Mouse (Mus musculus): ENCODE data around the gene 9330161L09Rik. TPM values are rescaled to one million over a fixed set of nuclear protein-coding genes. Genes with fewer than 3 reads are reported as not detected.

9330161L09Rik gene
- total RNA-seq, 1 experiment = 2.1 TPM

DNA sequence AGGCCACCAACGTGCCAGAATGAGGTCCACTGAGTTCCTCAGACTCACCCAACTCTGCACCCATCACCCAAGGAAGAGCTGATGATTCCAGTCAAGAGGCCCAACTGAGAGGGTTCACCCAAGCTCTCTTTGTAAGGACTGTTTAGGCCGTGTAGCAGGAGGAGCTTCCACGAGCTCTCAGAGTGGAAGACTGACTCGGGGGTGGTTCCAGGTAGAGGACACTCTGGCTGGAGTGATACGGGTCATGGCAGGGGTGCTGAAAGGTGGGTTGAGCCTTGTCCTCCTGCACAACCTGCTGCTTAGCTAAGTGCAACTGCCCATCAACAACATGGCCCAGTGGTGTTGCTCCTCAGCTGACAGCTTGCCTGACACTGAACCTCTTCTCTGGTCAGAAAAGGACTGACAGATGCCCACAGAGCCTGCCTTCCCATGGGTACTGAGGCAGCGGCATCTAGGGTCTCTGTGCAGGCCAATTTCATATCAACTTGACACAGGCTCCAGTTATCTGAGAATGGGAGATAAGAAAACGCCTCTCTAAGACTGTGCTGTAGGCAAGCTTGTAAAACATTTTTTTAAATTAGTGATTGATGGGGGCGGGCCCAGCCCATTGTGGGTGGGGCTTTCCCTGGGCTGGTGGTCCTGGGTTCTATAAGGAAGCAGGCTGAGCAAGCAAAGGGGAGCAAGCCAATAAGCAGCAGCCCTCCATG, 33.9 kb downstream of the 9330161L09Rik start:
- no peaks in the 10 kb centered on the region for H3K36me3 ChIP-seq (ENCODE audit: control insufficient read depth, insufficient read depth, low read length, poor library complexity, severe bottlenecking)
- H3K4me3 ChIP-seq (ENCODE audit: insufficient read depth in 1 of 2, low read depth in 1 of 2, low read length in 2 of 2, poor library complexity in 1 of 2, severe bottlenecking in 1 of 2) = no peak overlapping the region
- in situ Hi-C loops (cut with MboI; ENCODE audit: low sequenced_read_pairs in 2 of 2, unreplicated experiment in 2 of 2) = no loop called here
- H3K4me1 ChIP-seq (ENCODE audit: control insufficient read depth in 2 of 2, insufficient read depth in 2 of 2, low read length in 2 of 2, poor library complexity in 1 of 2) = no peaks in the 10 kb centered on the region
- H3K9ac ChIP-seq (ENCODE audit: insufficient read depth, low read depth, low read length, poor library complexity, severe bottlenecking) = no peak overlapping the region
- DNase-seq (ENCODE audit: low read depth, low spot score) = no peak
- no peaks in the 10 kb centered on the region for H3K9me3 ChIP-seq (ENCODE audit: control insufficient read depth, insufficient read depth, low read depth, low read length)
- no peak overlapping the region for H3K27ac ChIP-seq (ENCODE audit: insufficient read depth, low read depth, low read length, poor library complexity, severe bottlenecking)
- TF ChIP-seq MAFK (IDR thresholded peaks at IDR 0.05; ENCODE audit: insufficient read depth, low read depth, low read length) = no peak
- no peak for TF ChIP-seq CHD2 (IDR thresholded peaks at IDR 0.05; ENCODE audit: low read depth, low read length)
- TF ChIP-seq ZC3H11A (IDR thresholded peaks at IDR 0.05; ENCODE audit: borderline replicate concordance, low read depth, low read length) = no peak
- TF ChIP-seq ZNF384 (IDR thresholded peaks at IDR 0.05; ENCODE audit: low read depth, low read length) = no peak
- no peak for TF ChIP-seq HCFC1 (IDR thresholded peaks at IDR 0.05; ENCODE audit: borderline replicate concordance, insufficient read depth, low read length)

DNA sequence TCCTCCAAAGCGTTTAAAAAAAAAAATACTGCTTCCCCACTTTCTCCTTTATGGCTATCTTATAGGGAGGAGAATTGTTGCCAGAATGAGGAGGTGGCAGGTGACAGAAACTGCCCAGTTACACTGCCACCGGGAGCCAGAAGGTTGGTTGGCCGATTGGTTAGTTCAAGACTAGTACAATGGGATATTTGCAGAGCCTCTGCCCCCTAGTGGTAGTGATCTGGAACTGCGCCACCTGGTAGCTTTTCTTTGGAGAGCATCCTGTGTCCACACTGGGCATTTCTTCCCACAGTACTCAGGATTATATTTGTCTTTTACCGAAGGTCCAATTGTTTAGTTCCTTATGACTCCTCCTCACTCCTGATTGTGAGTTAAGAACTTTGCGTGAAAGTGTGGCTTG, 35.9 kb downstream of the 9330161L09Rik start:
- Histone ChIP-seq H3K4me3 (ENCODE audit: insufficient read depth in 1 of 2, low read depth in 1 of 2, low read length in 2 of 2, poor library complexity in 1 of 2, severe bottlenecking in 1 of 2) (no peak overlapping the region), H3K9me3 (ENCODE audit: control insufficient read depth, insufficient read depth, low read depth, low read length) (no peaks in the 10 kb centered on the region), H3K27ac (ENCODE audit: insufficient read depth, low read depth, low read length, poor library complexity, severe bottlenecking) (no peak overlapping the region), H3K9ac (ENCODE audit: insufficient read depth, low read depth, low read length, poor library complexity, severe bottlenecking) (no peak overlapping the region), H3K36me3 (ENCODE audit: control insufficient read depth, insufficient read depth, low read length, poor library complexity, severe bottlenecking) (no peaks in the 10 kb centered on the region), H3K4me1 (ENCODE audit: control insufficient read depth in 2 of 2, insufficient read depth in 2 of 2, low read length in 2 of 2, poor library complexity in 1 of 2) (no peaks in the 10 kb centered on the region)
- peak; percentile 58 for DNase-seq (ENCODE audit: low read depth, low spot score)
- TF ChIP-seq HCFC1 (IDR thresholded peaks at IDR 0.05; ENCODE audit: borderline replicate concordance, insufficient read depth, low read length) = no peak
- no peak for TF ChIP-seq ZC3H11A (IDR thresholded peaks at IDR 0.05; ENCODE audit: borderline replicate concordance, low read depth, low read length)
- no peak for TF ChIP-seq ZNF384 (IDR thresholded peaks at IDR 0.05; ENCODE audit: low read depth, low read length)
- no peak for TF ChIP-seq CHD2 (IDR thresholded peaks at IDR 0.05; ENCODE audit: low read depth, low read length)
- no peak for TF ChIP-seq MAFK (IDR thresholded peaks at IDR 0.05; ENCODE audit: insufficient read depth, low read depth, low read length)
- in situ Hi-C loops (cut with MboI; ENCODE audit: low sequenced_read_pairs in 2 of 2, unreplicated experiment in 2 of 2) = no loop called here

DNA sequence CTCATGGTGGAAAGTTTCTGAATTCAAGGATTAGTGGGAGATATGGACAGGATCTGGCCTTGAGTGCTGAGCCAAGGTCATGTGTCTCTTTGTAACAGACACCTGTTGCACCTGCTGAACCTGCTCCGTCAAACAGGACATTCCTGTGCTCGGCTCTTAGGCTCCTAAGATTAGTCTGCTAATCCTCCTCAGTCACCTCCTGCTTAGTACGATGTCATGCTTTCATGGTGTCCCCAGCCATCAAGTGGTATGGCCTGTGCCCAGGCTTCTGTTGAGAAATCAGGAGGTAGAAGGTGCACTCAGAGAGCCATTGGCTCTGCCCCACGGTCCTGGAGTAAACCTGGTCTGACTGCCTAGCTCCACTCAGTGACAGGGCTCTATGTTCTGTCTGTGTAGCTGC, 36.8 kb downstream of the 9330161L09Rik start:
- Histone ChIP-seq H3K27ac (ENCODE audit: insufficient read depth, low read depth, low read length, poor library complexity, severe bottlenecking) (no peak overlapping the region), H3K9ac (ENCODE audit: insufficient read depth, low read depth, low read length, poor library complexity, severe bottlenecking) (no peak overlapping the region), H3K9me3 (ENCODE audit: control insufficient read depth, insufficient read depth, low read depth, low read length) (no peaks in the 10 kb centered on the region), H3K4me1 (ENCODE audit: control insufficient read depth in 2 of 2, insufficient read depth in 2 of 2, low read length in 2 of 2, poor library complexity in 1 of 2) (no peaks in the 10 kb centered on the region), H3K4me3 (ENCODE audit: insufficient read depth in 1 of 2, low read depth in 1 of 2, low read length in 2 of 2, poor library complexity in 1 of 2, severe bottlenecking in 1 of 2) (no peak overlapping the region), H3K36me3 (ENCODE audit: control insufficient read depth, insufficient read depth, low read length, poor library complexity, severe bottlenecking) (no peaks in the 10 kb centered on the region)
- TF ChIP-seq MAFK (IDR thresholded peaks at IDR 0.05; ENCODE audit: insufficient read depth, low read depth, low read length) = no peak
- no peak for TF ChIP-seq ZC3H11A (IDR thresholded peaks at IDR 0.05; ENCODE audit: borderline replicate concordance, low read depth, low read length)
- TF ChIP-seq HCFC1 (IDR thresholded peaks at IDR 0.05; ENCODE audit: borderline replicate concordance, insufficient read depth, low read length) = no peak
- TF ChIP-seq CHD2 (IDR thresholded peaks at IDR 0.05; ENCODE audit: low read depth, low read length) = no peak
- TF ChIP-seq ZNF384 (IDR thresholded peaks at IDR 0.05; ENCODE audit: low read depth, low read length) = no peak
- in situ Hi-C loops (cut with MboI; ENCODE audit: low sequenced_read_pairs in 2 of 2, unreplicated experiment in 2 of 2) = no loop called here
- DNase-seq (ENCODE audit: low read depth, low spot score) = no peak

DNA sequence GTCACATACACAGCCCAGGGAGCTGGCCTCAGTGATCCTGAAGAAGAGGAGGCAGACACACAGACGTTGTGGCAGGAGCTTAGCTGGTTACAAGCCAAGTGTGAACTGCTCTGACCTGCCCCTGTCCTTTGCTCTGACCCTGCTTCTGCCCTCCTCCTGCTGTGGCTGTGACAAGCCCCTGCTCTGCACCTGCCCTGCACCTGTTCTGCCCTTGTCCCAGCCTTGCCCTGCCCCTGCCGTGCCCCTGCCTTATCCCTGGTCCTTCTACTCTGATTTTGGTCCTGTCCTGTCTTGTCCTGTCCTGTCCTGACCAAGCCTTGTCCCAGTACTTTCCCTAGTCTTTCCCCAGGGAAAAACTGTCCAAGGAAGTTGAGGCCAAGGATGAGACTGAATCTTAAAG, 38.8 kb downstream of the 9330161L09Rik start:
- Histone ChIP-seq H3K4me1 (ENCODE audit: control insufficient read depth in 2 of 2, insufficient read depth in 2 of 2, low read length in 2 of 2, poor library complexity in 1 of 2) (no peaks in the 10 kb centered on the region), H3K9ac (ENCODE audit: insufficient read depth, low read depth, low read length, poor library complexity, severe bottlenecking) (no peak overlapping the region), H3K27ac (ENCODE audit: insufficient read depth, low read depth, low read length, poor library complexity, severe bottlenecking) (no peak overlapping the region), H3K9me3 (ENCODE audit: control insufficient read depth, insufficient read depth, low read depth, low read length) (no peaks in the 10 kb centered on the region), H3K36me3 (ENCODE audit: control insufficient read depth, insufficient read depth, low read length, poor library complexity, severe bottlenecking) (no peaks in the 10 kb centered on the region), H3K4me3 (ENCODE audit: insufficient read depth in 1 of 2, low read depth in 1 of 2, low read length in 2 of 2, poor library complexity in 1 of 2, severe bottlenecking in 1 of 2) (no peak overlapping the region)
- no peak for TF ChIP-seq MAFK (IDR thresholded peaks at IDR 0.05; ENCODE audit: insufficient read depth, low read depth, low read length)
- TF ChIP-seq ZC3H11A (IDR thresholded peaks at IDR 0.05; ENCODE audit: borderline replicate concordance, low read depth, low read length) = no peak
- no peak for TF ChIP-seq HCFC1 (IDR thresholded peaks at IDR 0.05; ENCODE audit: borderline replicate concordance, insufficient read depth, low read length)
- no peak for TF ChIP-seq ZNF384 (IDR thresholded peaks at IDR 0.05; ENCODE audit: low read depth, low read length)
- TF ChIP-seq CHD2 (IDR thresholded peaks at IDR 0.05; ENCODE audit: low read depth, low read length) = no peak
- in situ Hi-C loops (cut with MboI; ENCODE audit: low sequenced_read_pairs in 2 of 2, unreplicated experiment in 2 of 2) = no loop called here
- DNase-seq (ENCODE audit: low read depth, low spot score) = no peak
